Mouse (Mus musculus): ENCODE measurements around the gene Dhx35.

Dhx35 gene

GRCm38 (mm10) chr2:158794494-158795004, at the start of gene Dhx35:
TSS of gene Dhx35 (plus strand) at chr2:158794807.
- peak; percentile 97 for DNase-seq (ENCODE audit: low read depth, low spot score)

DNA sequence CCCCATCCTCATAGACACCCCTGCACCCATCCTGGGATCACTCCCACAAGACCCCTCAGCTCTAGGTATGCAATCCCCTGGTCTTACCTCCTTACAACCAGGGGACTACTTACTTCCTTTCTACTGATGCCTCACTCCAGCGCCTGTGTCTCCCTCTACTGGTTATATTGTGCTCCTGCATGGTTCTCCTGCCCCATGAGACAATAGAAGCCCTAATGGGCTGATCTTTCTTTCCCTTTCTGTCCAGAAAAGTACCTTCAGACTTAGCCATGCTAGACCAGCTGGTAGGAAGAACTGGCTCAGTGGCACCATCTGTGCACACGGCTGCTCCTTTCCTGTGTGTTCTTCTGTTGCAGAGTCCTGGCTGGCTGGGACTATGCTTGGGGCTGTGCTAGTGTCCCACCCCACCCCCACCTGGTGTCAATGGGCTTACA, 49.5 kb upstream of the Dhx35 start:
- DNase-seq (ENCODE audit: low read depth, low spot score): peak; percentile 85

DNA sequence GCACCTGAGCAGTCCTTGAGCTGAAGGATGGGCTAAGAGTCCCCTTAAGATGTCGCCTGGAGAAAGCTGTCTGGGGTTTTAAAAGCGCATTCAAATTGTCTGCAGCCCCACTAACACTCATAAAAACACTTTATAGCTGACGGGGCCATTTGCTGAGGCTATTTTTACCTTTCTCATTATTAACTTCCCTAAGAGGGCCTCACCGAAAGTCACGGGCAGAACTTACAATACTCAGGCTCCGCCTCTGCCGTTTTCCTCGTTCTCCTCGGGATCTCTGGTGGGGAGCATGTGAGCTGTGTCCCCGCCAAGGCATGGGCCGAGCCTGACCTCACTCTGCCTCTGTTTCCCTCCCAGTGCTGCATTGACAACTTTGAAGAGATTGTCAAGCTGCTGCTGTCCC, 48.4 kb upstream of the Dhx35 start:
- DNase-seq (ENCODE audit: low read depth, low spot score): no peak

DNA sequence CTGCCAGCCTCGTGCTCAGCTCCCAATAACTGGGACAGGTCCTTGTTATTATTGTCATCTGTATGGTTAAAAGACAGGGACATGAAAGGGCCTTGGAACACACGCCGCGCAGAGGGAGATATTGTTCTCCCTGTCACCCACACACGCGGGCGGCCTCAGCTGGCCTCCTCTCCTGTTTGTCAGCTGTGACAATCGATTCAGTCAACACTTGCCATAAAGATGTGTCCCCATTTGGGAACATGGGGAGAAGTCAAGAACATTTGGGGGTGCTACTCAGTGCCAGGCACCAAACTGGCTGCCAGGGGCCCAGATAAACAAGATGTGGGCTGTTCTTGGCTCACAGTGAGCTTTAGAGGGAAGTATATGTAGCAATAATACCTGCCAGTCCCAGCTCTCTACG, 45.2 kb upstream of the Dhx35 start:
- no peak for DNase-seq (ENCODE audit: low read depth, low spot score)

DNA sequence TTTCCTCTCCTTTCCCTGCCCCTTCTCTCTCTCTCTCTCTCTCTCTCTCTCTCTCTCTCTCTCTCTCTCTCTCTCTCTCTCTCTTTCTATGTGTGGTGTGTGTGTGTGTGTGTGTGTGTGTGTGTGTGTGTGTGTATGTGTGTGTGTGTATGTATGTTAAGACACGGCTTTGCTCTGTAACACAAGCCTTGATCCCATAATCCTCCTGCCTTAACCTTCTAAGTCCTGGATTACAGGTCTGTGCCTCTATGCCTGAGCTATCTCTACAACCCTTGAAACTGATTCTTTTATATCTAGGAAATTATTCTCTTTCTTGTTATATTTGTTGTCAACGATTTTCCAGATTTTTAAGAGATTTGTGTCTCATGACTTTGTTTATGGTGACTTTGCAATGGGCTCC, 34.4 kb upstream of the Dhx35 start:
- no peak for DNase-seq (ENCODE audit: low read depth, low spot score)

DNA sequence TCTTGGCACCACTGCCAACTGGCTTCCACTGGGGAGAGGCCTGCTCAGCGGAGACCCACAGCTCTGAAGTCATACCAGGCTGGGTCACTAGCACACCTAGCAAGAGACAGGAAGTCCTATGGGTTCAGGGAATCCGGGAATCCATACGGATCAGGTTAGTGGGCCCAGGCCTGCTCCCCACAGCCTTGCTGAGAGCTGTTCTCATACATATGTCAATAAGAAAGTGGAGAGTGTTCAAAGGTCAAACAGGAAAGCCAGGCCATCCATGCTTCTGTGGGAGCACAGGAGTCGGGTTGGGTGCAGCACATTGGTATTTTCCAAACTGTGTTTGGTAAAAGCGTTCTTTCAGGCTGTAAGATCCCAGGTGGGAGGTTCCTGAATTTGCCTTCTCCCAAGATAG, 32.3 kb upstream of the Dhx35 start:
- no peak for DNase-seq (ENCODE audit: low read depth, low spot score)

DNA sequence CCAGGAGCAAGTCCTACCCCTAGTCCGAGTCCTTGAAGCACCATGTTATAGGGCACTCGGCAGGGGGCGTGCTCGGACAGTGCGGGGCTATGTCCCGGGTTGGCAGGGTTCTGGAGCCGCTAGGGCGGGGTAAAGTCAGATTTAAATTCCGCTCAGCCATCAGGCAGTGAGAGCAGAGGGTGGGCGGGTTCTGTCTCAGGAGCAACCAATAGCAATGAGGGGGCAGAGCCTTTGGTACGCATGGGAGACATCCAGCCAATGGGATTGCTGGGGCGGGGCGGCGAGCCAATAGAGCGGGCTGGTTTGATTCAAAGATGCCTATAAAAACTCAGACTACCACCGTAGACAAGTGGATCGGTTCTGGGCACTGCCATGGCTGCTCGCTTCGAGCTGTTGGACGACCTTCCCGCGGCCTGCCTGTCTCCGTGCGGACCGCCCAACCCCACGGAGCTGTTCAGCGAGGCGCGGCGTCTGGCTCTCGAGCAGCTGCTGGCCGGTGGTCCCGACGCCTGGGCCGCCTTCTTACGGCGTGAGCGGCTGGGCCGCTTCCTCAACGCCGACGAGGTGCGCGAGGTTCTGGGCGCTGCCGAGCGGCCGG, 26.8 kb upstream of the Dhx35 start, which contains the start of gene Fam83d:
Gene Fam83d (plus strand): TSS at position 352 of the 598 bp plus-strand sequence.
- peak; percentile 96 for DNase-seq (ENCODE audit: low read depth, low spot score)

DNA sequence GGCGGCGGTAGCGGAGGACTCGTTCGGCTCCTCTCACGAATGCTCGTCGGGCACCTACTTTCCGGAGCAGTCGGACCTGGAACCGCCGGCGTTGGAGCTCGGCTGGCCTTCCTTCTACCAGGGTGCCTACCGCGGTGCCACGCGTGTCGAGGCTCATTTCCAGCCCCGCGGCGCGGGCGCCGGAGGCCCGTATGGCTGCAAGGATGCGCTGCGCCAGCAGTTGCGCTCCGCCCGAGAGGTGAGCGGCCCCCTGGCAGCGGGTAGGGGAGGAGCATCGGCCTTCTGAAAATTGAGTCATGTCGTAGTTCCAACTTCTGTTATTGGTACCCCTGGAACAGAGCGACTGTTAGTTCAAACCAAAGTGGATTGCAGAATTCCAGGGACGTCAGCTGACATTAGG, 26.3 kb upstream of the Dhx35 start:
- peak; percentile 71 for DNase-seq (ENCODE audit: low read depth, low spot score)

DNA sequence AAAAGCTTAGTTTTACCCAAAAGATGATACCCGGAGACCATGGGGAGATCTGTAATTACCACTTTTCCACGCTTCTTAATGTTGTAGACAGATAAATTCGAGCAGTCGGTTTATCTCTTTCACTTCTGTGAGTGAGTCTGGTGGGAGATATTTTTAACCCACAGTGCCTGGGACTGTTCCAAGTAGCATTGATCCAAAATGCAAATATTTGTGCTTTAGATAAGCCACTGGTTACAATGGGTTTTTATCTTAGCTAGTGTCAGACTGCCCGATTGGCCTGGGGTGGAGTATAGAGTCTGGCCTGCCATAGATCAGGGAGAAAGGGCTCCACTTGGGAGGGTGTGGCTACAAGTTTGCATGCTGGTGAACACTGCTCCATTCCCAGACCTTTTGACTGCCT, 25.8 kb upstream of the Dhx35 start:
- DNase-seq (ENCODE audit: low read depth, low spot score): no peak

DNA sequence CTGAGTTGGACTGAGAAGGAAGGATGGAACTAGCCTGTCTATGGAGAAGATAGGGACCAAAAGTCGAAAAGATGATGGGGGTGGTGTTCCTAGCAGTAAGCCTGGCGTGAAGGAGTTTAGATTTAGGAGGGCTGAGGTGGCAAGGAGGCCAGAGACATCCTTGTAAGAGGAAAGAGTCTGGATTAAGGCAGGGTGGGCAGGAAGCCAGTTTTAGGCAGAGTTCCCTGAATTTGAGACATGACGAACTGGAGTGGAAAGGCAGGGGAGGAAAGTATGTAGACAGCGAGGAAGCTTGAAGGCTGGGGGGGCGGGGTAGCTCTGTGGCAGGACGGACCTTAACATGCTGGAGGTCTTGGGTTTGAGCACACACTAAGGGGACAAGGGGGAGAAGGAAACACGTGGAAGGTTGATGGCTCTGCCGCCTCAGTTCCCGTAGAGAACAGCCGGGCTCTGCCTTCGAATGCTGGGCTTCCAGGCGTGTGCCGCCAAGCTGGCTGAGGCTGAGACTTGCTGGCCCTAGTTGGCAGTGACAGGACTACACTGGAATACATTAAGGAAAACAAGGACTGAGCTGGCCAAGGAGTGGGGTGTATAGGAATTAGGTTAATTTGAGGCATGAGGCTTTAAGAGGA, 24.4 kb upstream of the Dhx35 start:
- no peak for DNase-seq (ENCODE audit: low read depth, low spot score)

DNA sequence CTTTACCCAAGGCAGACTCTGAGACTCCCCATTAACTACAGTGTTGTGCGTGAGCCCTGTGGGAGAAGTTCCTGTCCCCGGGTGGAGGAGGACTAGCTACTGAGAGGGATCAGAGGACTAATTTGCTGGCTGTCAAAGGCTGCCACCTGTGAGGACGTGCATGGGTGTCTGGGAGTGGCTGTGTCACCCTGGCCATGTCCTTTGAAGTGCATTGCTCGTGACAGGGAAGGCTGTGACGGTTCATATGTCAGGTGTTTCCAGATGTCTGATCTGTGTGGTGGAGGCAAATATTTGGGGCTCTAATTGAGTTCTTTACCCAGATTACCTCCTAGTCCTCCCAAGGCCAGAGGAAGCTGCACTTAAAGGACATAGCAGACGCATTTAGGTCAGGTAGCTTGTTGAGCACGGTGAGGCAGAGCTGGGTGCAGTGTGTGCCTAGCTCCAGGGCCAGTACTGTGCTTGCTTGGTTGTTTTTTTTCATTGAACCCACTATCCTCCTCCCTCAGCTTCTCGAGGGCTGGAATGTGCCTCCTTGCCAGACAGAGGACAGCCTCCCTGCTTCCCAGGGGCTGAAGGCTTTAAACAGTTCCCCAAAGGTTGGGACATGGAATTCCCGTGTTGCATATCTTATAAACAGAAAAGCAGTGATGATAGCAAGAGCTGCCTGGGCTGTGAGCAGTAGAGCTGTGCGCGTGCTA, 23.4 kb upstream of the Dhx35 start:
- no peak for DNase-seq (ENCODE audit: low read depth, low spot score)

- no peak for DNase-seq (ENCODE audit: low read depth, low spot score)
Measured at GRCm38 (mm10) chr2:158772808-158773207, 21.8 kb upstream of the Dhx35 start.

DNA sequence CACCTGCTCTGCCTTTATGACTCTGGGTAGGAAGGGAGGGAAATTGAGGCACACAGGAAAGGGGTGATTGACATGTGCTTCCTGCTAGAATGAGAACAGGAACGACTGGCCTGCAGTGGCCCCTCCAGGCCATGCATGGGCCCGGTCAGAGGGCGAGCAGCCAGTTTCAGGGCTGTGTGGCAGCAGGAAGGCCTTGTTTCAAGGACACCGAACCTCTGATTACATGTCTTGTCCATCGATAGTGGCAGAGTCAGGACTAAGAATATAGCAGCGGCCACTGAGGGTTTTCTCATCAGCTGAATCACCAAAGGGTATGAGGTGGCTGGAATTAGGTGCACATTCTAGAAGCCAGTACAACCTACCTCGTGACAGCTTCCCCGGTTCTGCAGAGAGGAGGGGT, 19.7 kb upstream of the Dhx35 start:
- no peak for DNase-seq (ENCODE audit: low read depth, low spot score)

DNA sequence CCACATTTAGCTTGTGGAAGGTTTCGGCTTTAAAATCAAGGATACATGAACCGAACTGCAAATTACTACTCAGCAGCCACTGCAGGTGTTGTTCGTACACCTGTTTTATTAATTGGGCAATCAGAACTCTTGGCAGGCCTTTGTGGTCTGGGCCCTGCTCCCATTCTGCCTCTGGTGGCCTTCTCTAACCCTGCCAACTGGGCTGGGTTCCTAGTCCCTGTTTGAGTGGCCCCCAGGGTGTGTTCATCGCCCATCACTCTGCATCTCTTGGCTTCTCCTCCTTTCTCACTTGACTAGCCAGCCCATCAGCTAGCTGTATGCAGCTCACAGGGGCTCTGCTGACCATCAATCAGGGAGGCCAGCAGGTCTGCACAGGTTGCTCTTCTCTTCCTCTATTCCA, 17.9 kb upstream of the Dhx35 start:
- DNase-seq (ENCODE audit: low read depth, low spot score): no peak

DNA sequence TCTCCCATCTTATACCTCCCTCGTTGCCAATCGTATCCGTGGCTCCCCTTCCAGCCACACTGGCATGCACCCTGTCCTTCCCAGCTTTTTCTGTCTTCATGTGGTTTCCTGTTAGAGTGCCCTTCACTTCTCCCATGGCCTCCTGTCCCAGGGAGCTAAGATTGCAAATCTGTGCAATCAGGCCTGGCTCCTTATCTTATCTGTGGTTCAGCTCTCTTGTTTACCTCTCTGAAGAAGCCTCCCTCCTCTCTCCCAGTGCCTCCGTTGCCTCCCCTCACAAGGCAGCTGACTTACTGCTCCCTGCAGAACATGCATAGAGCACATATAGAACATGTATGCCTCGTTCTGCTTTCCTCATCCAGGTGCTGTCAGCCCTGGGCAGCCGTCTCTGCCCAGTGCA, 17.1 kb upstream of the Dhx35 start:
- DNase-seq (ENCODE audit: low read depth, low spot score): no peak

GRCm38 (mm10) chr2:158778349-158778748, 16.3 kb upstream of the Dhx35 start:
- DNase-seq (ENCODE audit: low read depth, low spot score): no peak

DNA sequence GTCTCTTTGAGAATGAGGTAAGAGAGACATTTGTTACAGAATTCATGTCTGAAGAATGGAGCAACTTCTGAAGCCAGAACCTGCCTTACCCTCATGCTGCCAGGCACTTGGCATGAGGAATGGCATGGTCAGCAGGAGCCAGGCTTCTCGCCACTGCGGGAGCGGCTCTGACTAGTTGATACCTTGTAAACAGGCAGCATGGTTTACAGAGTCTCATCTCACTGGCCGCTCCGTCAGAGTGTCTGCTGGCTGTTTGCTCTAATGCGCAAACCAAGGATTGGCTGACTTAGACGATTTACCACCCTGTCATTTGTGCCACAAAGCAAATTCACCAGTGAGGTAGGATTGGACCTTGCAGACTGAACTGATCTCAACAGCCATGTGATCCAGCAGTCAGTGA, 13.5 kb upstream of the Dhx35 start:
- DNase-seq (ENCODE audit: low read depth, low spot score): no peak

DNA sequence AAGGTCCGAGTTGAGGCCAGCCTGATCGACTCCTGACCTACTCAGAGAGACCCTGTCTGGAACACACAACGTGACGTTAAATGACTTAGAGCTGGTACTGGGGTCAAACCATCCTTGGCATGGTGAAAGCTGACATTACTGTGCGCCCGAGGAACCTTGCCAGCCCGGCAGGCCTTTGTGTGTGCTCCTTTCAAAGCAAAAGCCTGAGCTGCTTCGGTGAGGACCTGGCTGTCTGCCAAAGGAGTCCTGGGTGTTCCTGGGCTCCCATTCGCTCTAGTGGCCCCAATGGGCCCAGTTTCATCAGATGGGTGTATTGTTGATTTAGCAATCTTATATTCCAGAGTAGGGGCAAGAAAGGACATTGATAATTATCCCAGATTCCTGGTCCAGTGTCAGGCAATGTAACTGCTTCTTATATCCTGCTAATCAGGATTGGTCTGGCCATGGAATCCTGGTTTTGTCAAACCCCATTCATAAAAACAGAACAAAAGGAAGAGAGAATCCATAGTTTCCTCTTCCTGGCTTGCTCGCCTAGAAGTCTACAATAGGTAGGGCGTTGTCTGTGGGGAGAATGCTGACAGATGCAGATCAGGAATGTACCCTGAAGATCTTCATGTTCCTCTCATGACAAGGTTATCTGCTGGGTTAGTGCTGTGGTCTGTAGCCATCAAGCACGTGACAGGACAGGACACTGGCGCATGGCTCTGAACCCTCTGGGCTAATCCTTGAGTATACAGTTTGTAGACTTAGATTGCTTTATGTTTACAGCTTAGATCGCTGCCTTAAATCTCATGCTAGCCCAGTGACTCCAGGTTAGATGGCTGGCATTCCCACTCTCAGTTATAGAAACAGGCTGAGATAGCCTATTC, 7.4 kb upstream of the Dhx35 start:
- no peak for DNase-seq (ENCODE audit: low read depth, low spot score)

- no peak for DNase-seq (ENCODE audit: low read depth, low spot score)
Measured at GRCm38 (mm10) chr2:158795043-158795442, 436 bp downstream of the Dhx35 start.

GRCm38 (mm10) chr2:158795875-158796274, 1.3 kb downstream of the Dhx35 start:
- DNase-seq (ENCODE audit: low read depth, low spot score): no peak

GRCm38 (mm10) chr2:158799328-158799727, 4.7 kb downstream of the Dhx35 start:
- no peak for DNase-seq (ENCODE audit: low read depth, low spot score)

DNA sequence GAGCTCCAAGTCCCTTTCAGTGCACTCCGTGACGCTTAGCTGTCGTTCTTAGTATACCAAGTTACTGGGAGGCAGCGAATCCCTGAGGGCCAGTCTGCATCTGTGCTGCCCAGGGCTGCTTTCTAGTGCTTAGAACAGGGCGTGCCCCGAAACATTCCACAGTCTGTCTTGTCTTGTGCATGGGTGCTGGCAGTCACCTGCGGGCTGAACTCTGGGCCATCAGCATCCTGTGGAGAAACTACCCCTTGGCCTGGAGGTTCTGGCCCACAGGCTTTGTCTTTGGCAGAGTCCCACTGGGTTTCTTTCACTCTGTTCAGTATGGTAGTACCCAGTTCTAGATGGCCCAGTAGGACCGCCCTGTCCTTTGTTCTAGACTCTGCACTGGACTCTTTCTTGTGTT, 6.2 kb downstream of the Dhx35 start:
- no peak for DNase-seq (ENCODE audit: low read depth, low spot score)

Data from CD4-positive, CD25-positive, alpha-beta regulatory T cell, adult 2 months (primary cell).